Mouse (Mus musculus) neutrophil, adult 5-6 weeks (primary cell): ENCODE data around the gene Fam124a. TPM values are rescaled to one million over a fixed set of nuclear protein-coding genes. Genes with fewer than 3 reads are reported as not detected.
"Not testable (repeated sequence)": the region's sequence is repeated elsewhere in the genome, so short reads cannot be mapped to it uniquely, and the experiment has no call there.

Experiments
- ATAC-seq: fragments of 151-379, 151-347 bp; 2 replicates; pipeline ENCODE4 v1.8.0; 2017; ENCODE audit warnings: mild to moderate bottlenecking, moderate TSS enrichment; ENCODE audit not compliant: insufficient number of reproducible peaks, poor library complexity, low FRiP score, severe bottlenecking; ENCODE audit errors: extremely low read depth
- total RNA-seq: library from RNA; stranded (forward); fragments of 200-1000 nt; gene quantifications from 2 replicates; pipeline ENCODE4 v1.2.3, GENCODE M21; 2017

The Fam124a gene
- total RNA-seq, 1 experiment from 2014 or later, result not detected

- not testable (repeated sequence) for ATAC-seq
Measured at GRCm38 (mm10) chr14:62642368-62642767, 86.8 kb downstream of the Fam124a start.

DNA sequence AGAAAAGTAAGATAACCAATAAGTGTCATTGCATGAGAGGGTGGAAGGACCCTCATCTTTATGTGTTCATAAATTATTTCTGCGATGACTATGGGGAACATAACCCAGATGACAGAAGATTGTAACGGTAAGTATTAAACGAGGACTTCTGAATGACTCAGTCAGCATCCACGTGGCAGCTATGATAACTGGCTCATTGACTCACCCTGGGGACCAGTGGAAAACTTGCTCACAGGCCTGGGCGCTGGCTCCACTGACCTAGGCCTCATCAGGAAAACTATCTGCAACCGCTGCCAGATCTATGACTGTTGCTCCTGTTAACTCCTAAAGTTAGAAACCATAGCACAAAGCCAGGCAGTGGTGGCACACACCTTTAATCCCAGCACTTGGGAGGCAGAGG, 92.9 kb downstream of the Fam124a start:
- ATAC-seq, result no peak

GRCm38 (mm10) chr14:62650376-62650775, 94.8 kb downstream of the Fam124a start:
- ATAC-seq, result no peak

- no peak for ATAC-seq
Measured at GRCm38 (mm10) chr14:62651771-62652170, 96.2 kb downstream of the Fam124a start.

DNA sequence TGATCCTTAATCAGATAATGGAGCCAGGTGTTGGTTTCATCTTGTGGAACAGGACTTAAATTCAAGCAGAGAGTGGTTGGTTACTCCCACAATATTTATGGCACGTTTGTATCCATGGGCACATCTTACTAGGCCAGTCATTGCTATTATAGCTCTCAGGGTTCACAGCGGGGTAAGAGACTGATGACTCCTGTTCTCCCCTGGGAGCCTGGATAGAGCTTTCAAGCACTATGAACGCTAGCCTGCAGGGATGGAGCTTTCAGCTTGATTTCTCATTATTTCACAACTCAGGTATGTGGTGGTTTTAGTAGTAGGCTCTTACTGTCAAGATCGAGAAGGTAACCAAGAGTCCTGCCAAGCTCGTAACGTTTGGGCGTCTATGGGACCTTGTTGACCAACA, 100.5 kb downstream of the Fam124a start:
- ATAC-seq, result no peak

- ATAC-seq, result no peak
Measured at GRCm38 (mm10) chr14:62657469-62657868, 101.9 kb downstream of the Fam124a start.

Other genes with a start within 250 kb of the Fam124a start
- gene Gucy1b2, start 99.4 kb upstream of the Fam124a start, total RNA-seq, result not detected in 2 replicates
- gene Gm4131, start 11.2 kb downstream of the Fam124a start, total RNA-seq, result not detected in 2 replicates
- gene Serpine3, start 107.9 kb downstream of the Fam124a start, total RNA-seq, result not detected in 2 replicates
- gene Ints6, start 205.4 kb downstream of the Fam124a start, total RNA-seq, result 110 and 153 TPM in 2 replicates